15 mouse cellular contexts compared by ENCODE assay signal in the genomic region with DNA sequence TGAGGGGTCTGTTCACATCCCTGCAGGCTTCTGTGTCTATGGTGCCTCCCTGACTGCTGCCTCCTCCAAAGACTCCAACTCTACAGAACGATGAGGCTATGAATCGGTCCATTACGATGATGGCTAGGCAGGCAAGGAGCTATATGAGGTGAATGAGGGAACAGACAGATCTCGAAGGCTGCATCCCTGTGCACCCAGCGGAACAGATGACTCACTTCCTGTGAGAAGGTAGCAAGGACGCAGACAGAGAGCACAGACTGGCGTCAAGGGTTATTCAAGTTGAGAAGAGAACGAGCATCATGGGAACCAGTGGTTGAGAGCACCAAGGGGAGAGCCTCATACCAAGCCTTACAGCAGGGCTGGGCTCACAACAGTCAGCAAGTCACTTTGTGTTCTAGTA. TPM values are rescaled to one million over a fixed set of nuclear protein-coding genes. Genes with fewer than 3 reads are reported as not detected.
DNase-seq lines count a peak whose midpoint lies in the region; ATAC-seq and TF ChIP-seq lines count a peak whose summit lies in the region.
"Had no signal": no experiment of that assay in that cellular context is flagged by ENCODE, and none has a peak within 500 bp of the region (broad histone marks: within the 10 kb centered on the region; RNA-seq: fewer than 3 reads in every experiment).

No protein-coding gene starts in this region.

- no peak for TF ChIP-seq POLR2A in heart, adult 2 months (IDR thresholded peaks at IDR 0.05; ENCODE audit: insufficient read depth, low read depth, low read length)

- H3K4me2 ChIP-seq in kidney, embryonic 14.5 days (replicated peaks; ENCODE audit: low read depth, low read length) = no peak overlapping the region
- H3K4me2 ChIP-seq: liver, embryonic 12.5 days; midbrain, embryonic 12.5 days had no signal

- no peak overlapping the region for H3K4me3 ChIP-seq in heart, adult 2 months
- no peak overlapping the region for H3K4me3 ChIP-seq in forebrain, embryonic 10.5 days
- no peak overlapping the region for H3K4me3 ChIP-seq in kidney, embryonic 14.5 days (ENCODE audit: low read length)
- H3K4me3 ChIP-seq: liver, embryonic 12.5 days; midbrain, embryonic 12.5 days had no signal

- no peak overlapping the region for H3K27ac ChIP-seq in heart, adult 2 months
- no peak overlapping the region for H3K27ac ChIP-seq in forebrain, embryonic 10.5 days
- H3K27ac ChIP-seq in kidney, embryonic 14.5 days (ENCODE audit: low read depth, low read length) = no peak overlapping the region
- H3K27ac ChIP-seq: liver, embryonic 12.5 days; midbrain, embryonic 12.5 days had no signal

- no peak for TF ChIP-seq CTCF in heart, adult 2 months (IDR thresholded peaks at IDR 0.05)

- peaks cover 4% of the 10 kb centered on the region for H3K79me2 ChIP-seq in heart, adult 2 months (replicated peaks; ENCODE audit: control insufficient read depth, insufficient read depth, low read length)

- no peak overlapping the region for H3K9ac ChIP-seq in heart, adult 2 months (ENCODE audit: low read depth, low read length)
- H3K9ac ChIP-seq in kidney, embryonic 14.5 days (ENCODE audit: low read depth, low read length) = no peak overlapping the region
- H3K9ac ChIP-seq: liver, embryonic 12.5 days; midbrain, embryonic 12.5 days had no signal

- WGBS in heart, adult 2 months = 43% methylated on average over 8 of the region's 8 CpGs
- 91% methylated on average over 8 of the region's 8 CpGs for WGBS in forebrain, embryonic 10.5 days
- 69% methylated on average over 8 of the region's 8 CpGs for WGBS in kidney, embryonic 14.5 days

- ATAC-seq in CD4-positive, CD25-positive, alpha-beta regulatory T cell, adult 4 months = peak; percentile 98
- ATAC-seq in kidney, embryonic 14.5 days (ENCODE audit: low FRiP score, low TSS enrichment) = no peak
- ATAC-seq: forebrain, embryonic 14.5 days; intestine, postnatal 0 days; liver, embryonic 12.5 days had no signal

- peaks cover 5% of the 10 kb centered on the region for H3K4me1 ChIP-seq in heart, adult 2 months (ENCODE audit: control insufficient read depth, insufficient read depth, low read length)
- no peaks in the 10 kb centered on the region for H3K4me1 ChIP-seq in forebrain, embryonic 10.5 days
- no peaks in the 10 kb centered on the region; the same call in 1 of the 2 replicates for H3K4me1 ChIP-seq in kidney, embryonic 14.5 days (ENCODE audit: control insufficient read depth, insufficient read depth, low read length)

- TF ChIP-seq EP300 in heart, adult 2 months (IDR thresholded peaks at IDR 0.05; ENCODE audit: insufficient read depth, low read depth, low read length) = 0 out of 2 replicates have a peak, but pooled peaks have one; percentile 9

- H3K27me3 ChIP-seq in heart, adult 2 months (ENCODE audit: control insufficient read depth, insufficient read depth, low read length) = no peaks in the 10 kb centered on the region
- no peaks in the 10 kb centered on the region for H3K27me3 ChIP-seq in forebrain, embryonic 10.5 days (ENCODE audit: poor library complexity, severe bottlenecking)
- H3K27me3 ChIP-seq in kidney, embryonic 14.5 days (ENCODE audit: control insufficient read depth, insufficient read depth, low read length) = no peaks in the 10 kb centered on the region
- H3K27me3 ChIP-seq: liver, embryonic 12.5 days; midbrain, embryonic 12.5 days had no signal

- intact Hi-C loops in heart, adult 2 months (cut with DNase I) = no loop called here

- no peak for DNase-seq in heart, adult 2 months
- no peak for DNase-seq in heart, adult 8-10 months (ENCODE audit: low spot score)
- peak; percentile 61 for DNase-seq in adrenal gland, postnatal 14 days
- peak; percentile 32 for DNase-seq in thymus, postnatal 0 days (ENCODE audit: low spot score)
- DNase-seq in forebrain, embryonic 10.5 days (ENCODE audit: extremely low spot score, low spot score) = no peak
- DNase-seq in adipocyte (ENCODE audit: low spot score) = no peak
- DNase-seq: cerebellum, adult 9-11 months; gastrocnemius, postnatal 25 days had no signal

- peaks cover 2% of the 10 kb centered on the region; the same call in 1 of the 2 replicates for H3K9me3 ChIP-seq in forebrain, embryonic 10.5 days
- H3K9me3 ChIP-seq in kidney, embryonic 14.5 days (ENCODE audit: control insufficient read depth, low read length) = no peaks in the 10 kb centered on the region
- H3K9me3 ChIP-seq: liver, embryonic 12.5 days; midbrain, embryonic 12.5 days had no signal

- peaks cover 2% of the 10 kb centered on the region; the same call in 1 of the 2 replicates for H3K36me3 ChIP-seq in heart, adult 2 months (ENCODE audit: control insufficient read depth, insufficient read depth, low read length)
- H3K36me3 ChIP-seq in forebrain, embryonic 10.5 days (replicated peaks) = peaks cover 54% of the 10 kb centered on the region
- peaks cover 8% of the 10 kb centered on the region for H3K36me3 ChIP-seq in kidney, embryonic 14.5 days (ENCODE audit: control insufficient read depth, insufficient read depth, low read length)

RNA-seq across cellular contexts. Expression of a gene that starts 10.9 kb away (rescaled TPM):
- total RNA-seq in heart, adult 2 months (2021) = 10 to 100 TPM; 17.6 to 18.9 TPM
- polyA plus RNA-seq in heart, adult 2 months (2012; rRNA removed) = 11.2 and 18.2 TPM in 2 replicates
- total RNA-seq in heart, adult 8-10 months (2022) = 10 to 100 TPM; 14.6 to 19.0 (median 17.0) TPM
- 100 to 1,000 TPM; 133 to 142 TPM for polyA plus RNA-seq in CD4-positive, CD25-positive, alpha-beta regulatory T cell, adult 4 months (2017; shearing (Covaris generic))
- 179 and 191 TPM in 2 replicates for total RNA-seq in adrenal gland, postnatal 14 days (2021)
- 61.8 and 64.0 TPM in 2 replicates for polyA plus RNA-seq in thymus, postnatal 0 days (2015; fragmentation: Nextera tagmentation; extraction: Ambion mirVana)
- 105 and 112 TPM in 2 replicates for polyA plus RNA-seq in forebrain, embryonic 10.5 days (2016; fragmentation: Nextera tagmentation; extraction: Ambion mirVana)
- 45.6 and 85.6 TPM in 2 replicates for polyA plus RNA-seq in kidney, embryonic 14.5 days (2014; fragmentation: Nextera tagmentation; extraction: Ambion mirVana)

RNA-seq across cellular contexts. Expression of a gene that starts 21.6 kb away (rescaled TPM):
- total RNA-seq in heart, adult 2 months (2021) = 10 to 100 TPM; 56.6 to 61.0 TPM
- polyA plus RNA-seq in heart, adult 2 months (2012; rRNA removed) = 42.2 and 83.2 TPM in 2 replicates
- total RNA-seq in heart, adult 8-10 months (2022) = 10 to 100 TPM; 52.8 to 59.9 (median 58.2) TPM
- polyA plus RNA-seq in CD4-positive, CD25-positive, alpha-beta regulatory T cell, adult 4 months (2017; shearing (Covaris generic)) = 10 to 100 TPM; 19.9 to 23.4 TPM
- total RNA-seq in adrenal gland, postnatal 14 days (2021) = 86.9 and 89.5 TPM in 2 replicates
- polyA plus RNA-seq in thymus, postnatal 0 days (2015; fragmentation: Nextera tagmentation; extraction: Ambion mirVana) = 29.4 and 30.6 TPM in 2 replicates
- 39.1 and 46.7 TPM in 2 replicates for polyA plus RNA-seq in forebrain, embryonic 10.5 days (2016; fragmentation: Nextera tagmentation; extraction: Ambion mirVana)
- polyA plus RNA-seq in kidney, embryonic 14.5 days (2014; fragmentation: Nextera tagmentation; extraction: Ambion mirVana) = 20.7 and 29.9 TPM in 2 replicates

RNA-seq across cellular contexts. Expression of a gene that starts 49.9 kb away (rescaled TPM):
- 10 to 100 TPM; 14.0 to 15.3 TPM for total RNA-seq in heart, adult 2 months (2021)
- polyA plus RNA-seq in heart, adult 2 months (2012; rRNA removed) = 11.0 and 20.5 TPM in 2 replicates
- total RNA-seq in heart, adult 8-10 months (2022) = 10 to 100 TPM; 12.8 to 17.2 (median 14.2) TPM
- polyA plus RNA-seq in CD4-positive, CD25-positive, alpha-beta regulatory T cell, adult 4 months (2017; shearing (Covaris generic)) = 10 to 100 TPM; 41.1 to 45.7 TPM
- total RNA-seq in adrenal gland, postnatal 14 days (2021) = 27.2 and 30.1 TPM in 2 replicates
- 50.9 and 54.2 TPM in 2 replicates for polyA plus RNA-seq in thymus, postnatal 0 days (2015; fragmentation: Nextera tagmentation; extraction: Ambion mirVana)
- polyA plus RNA-seq in forebrain, embryonic 10.5 days (2016; fragmentation: Nextera tagmentation; extraction: Ambion mirVana) = 74.2 and 77.6 TPM in 2 replicates
- 41.4 and 71.6 TPM in 2 replicates for polyA plus RNA-seq in kidney, embryonic 14.5 days (2014; fragmentation: Nextera tagmentation; extraction: Ambion mirVana)

RNA-seq across cellular contexts. Expression of a gene that starts 59.2 kb away (rescaled TPM):
- total RNA-seq in heart, adult 2 months (2021) = under 1 TPM; 0.05 to 0.10 TPM
- 0.02 TPM in 1 of 2 replicates, not detected in the other for polyA plus RNA-seq in heart, adult 2 months (2012; rRNA removed)
- total RNA-seq in heart, adult 8-10 months (2022) = under 1 TPM; 0.09 to 0.20 (median 0.14) TPM
- under 1 TPM; 0.09 to 0.44 TPM for polyA plus RNA-seq in CD4-positive, CD25-positive, alpha-beta regulatory T cell, adult 4 months (2017; shearing (Covaris generic))
- 0.07 and 0.15 TPM in 2 replicates for total RNA-seq in adrenal gland, postnatal 14 days (2021)
- polyA plus RNA-seq in thymus, postnatal 0 days (2015; fragmentation: Nextera tagmentation; extraction: Ambion mirVana) = 0.06 and 0.08 TPM in 2 replicates
- 0.04 TPM in 1 of 2 replicates, not detected in the other for polyA plus RNA-seq in forebrain, embryonic 10.5 days (2016; fragmentation: Nextera tagmentation; extraction: Ambion mirVana)
- polyA plus RNA-seq in kidney, embryonic 14.5 days (2014; fragmentation: Nextera tagmentation; extraction: Ambion mirVana) = not detected in 2 replicates
- total RNA-seq: gastrocnemius, postnatal 25 days had no signal
- polyA plus RNA-seq: embryonic facial prominence, embryonic 11.5 days; midbrain, embryonic 12.5 days had no signal

Comparison
In these comparisons a context has a peak if more than half of its experiments do, and no peak if none do; other contexts are left out.
1. DNase-seq: peak in adrenal gland, postnatal 14 days (single experiment) and thymus, postnatal 0 days (single experiment); none in heart, adult 2 months (0 of 2), heart, adult 8-10 months (single experiment), forebrain, embryonic 10.5 days (single experiment) and adipocyte (single experiment).